Mouse (Mus musculus): ENCODE data around the gene Fnbp1l. TPM values are rescaled to one million over a fixed set of nuclear protein-coding genes. Genes with fewer than 3 reads are reported as not detected.
A peak's percentile ranks its signal among the peaks of the same experiment; 100 is the strongest.

Gene Fnbp1l
- polyA plus RNA-seq, 2 experiments: 2.4 to 4.8 TPM

DNA sequence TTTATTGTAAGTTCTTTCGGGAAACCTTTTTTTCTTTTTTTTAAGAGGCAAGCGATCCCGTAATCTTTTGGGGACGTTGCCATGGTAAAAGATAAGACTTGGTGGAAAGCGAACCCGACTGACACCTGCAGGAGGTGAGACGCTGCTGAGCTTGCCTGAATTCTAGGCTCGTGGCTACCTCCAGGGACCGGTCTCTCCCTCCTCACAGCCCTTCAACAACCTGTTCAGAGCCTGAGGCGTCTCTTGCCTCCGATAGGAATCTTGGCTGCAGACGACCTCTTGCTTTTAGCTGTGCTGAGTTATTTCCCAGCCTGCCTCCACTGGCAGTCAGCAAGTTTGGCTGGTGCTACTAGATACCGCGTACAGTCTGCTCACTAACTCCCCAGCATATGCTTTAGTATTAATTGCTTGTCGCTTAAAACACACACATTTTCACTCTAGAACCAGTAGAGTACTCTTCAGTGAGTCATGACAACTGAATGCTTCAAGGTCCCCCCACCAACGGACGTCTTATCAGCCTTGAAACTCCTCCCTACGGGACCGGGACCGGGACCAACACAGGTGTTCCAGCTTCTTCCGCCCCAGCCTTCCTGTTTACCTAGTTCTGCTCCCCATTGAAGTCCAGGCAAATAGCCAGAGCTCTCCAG lies 893 bp upstream of the Fnbp1l start:
- no peak for TF ChIP-seq EP300 (IDR thresholded peaks at IDR 0.05; ENCODE audit: low read depth)
- 0 out of 2 replicates have a peak, but pooled peaks have one; percentile 11 for TF ChIP-seq CTCF (IDR thresholded peaks at IDR 0.05; ENCODE audit: low read depth)
- 2% methylated on average over 21 of the region's 21 CpGs for WGBS (ENCODE audit: insufficient replicate concordance)
- no peak for DNase-seq (ENCODE audit: low read depth in 3 of 3, low spot score in 3 of 3)
- Histone ChIP-seq H3K9me3 (ENCODE audit: control insufficient read depth, low read length) (no peaks in the 10 kb centered on the region), H3K4me2 (ENCODE audit: low read depth) (peak overlapping the region; percentile 61), H3K36me3 (replicated peaks; ENCODE audit: control insufficient read depth, insufficient read depth, low read depth) (no peaks in the 10 kb centered on the region), H3K27me3 (ENCODE audit: control insufficient read depth, insufficient read depth, low read length) (peaks cover 35% of the 10 kb centered on the region), H3K4me1 (replicated peaks; ENCODE audit: control insufficient read depth in 2 of 2, insufficient read depth in 2 of 2, low read length in 1 of 2) (peaks cover 0 to 8% of the 10 kb centered on the region in 2 experiments; a peak in 2 of 4 replicates), H3K27ac (no peak overlapping the region), H3K9ac (replicated peaks) (peak overlapping the region; percentile 9; the same call in 1 of the 2 replicates), H3K4me3 (ENCODE audit: insufficient read depth in 1 of 2, low read depth in 2 of 2, low read length in 2 of 2) (peak overlapping the region; percentile 65 to 66)
- ATAC-seq (ENCODE audit: insufficient read depth): 0 out of 2 replicates have a peak, but pooled peaks have one; percentile 13

DNA sequence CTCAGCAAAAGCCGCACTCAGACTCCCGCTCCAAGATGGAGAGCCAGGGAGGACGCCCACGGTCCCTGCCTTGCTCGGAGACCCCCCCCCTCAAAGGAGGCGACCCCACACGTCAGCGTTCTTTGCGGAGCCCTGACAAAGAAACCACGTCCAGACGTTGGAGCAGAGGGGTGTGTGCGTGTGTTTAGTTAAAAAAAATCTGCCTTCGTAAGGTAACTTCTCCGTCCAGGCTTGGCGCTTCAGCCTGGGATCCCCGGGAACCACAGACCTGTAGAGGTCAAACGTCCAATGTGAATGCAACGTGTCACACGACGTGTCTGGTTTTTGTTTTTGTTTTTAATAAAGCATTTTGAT lies 393 bp upstream of the Fnbp1l start:
- Histone ChIP-seq H3K9ac (replicated peaks) (peak overlapping the region; percentile 54), H3K9me3 (ENCODE audit: control insufficient read depth, low read length) (no peaks in the 10 kb centered on the region), H3K4me1 (replicated peaks; ENCODE audit: control insufficient read depth in 2 of 2, insufficient read depth in 2 of 2, low read length in 1 of 2) (peaks cover 0 to 8% of the 10 kb centered on the region in 2 experiments; a peak in 2 of 4 replicates), H3K36me3 (replicated peaks; ENCODE audit: control insufficient read depth, insufficient read depth, low read depth) (no peaks in the 10 kb centered on the region), H3K4me2 (ENCODE audit: low read depth) (peak overlapping the region; percentile 61), H3K4me3 (ENCODE audit: insufficient read depth in 1 of 2, low read depth in 2 of 2, low read length in 2 of 2) (peak overlapping the region; percentile 65 to 66), H3K27me3 (ENCODE audit: control insufficient read depth, insufficient read depth, low read length) (peaks cover 35% of the 10 kb centered on the region), H3K27ac (no peak overlapping the region)
- ATAC-seq (ENCODE audit: insufficient read depth): peak; percentile 36; the same call in 1 of the 2 replicates
- 0% methylated on average over 20 of the region's 20 CpGs for WGBS (ENCODE audit: insufficient replicate concordance)
- no peak for DNase-seq (ENCODE audit: low read depth in 3 of 3, low spot score in 3 of 3)
- TF ChIP-seq EP300 (IDR thresholded peaks at IDR 0.05; ENCODE audit: low read depth) (no peak), CTCF (IDR thresholded peaks at IDR 0.05; ENCODE audit: low read depth) (no peak)

DNA sequence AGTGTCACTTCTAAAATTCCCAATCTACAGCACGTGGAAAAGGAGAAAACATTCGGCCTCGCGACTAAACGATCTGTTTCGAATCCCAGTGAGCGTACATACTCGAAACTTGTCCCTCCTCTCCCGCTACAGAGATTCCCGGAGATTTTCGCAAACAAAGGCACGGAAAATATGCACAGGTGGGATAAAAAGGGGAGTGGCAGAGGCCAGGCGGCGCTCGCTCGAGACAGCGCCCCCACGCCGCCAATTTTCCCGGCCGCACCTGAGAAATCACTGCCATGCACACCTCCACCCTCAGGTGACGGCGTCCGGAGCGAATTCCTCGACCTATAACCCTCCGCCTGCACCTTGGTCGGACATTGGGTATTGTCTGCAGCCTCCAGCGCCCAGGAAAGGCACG lies 1.1 kb downstream of the Fnbp1l start:
- H3K9ac ChIP-seq (replicated peaks): no peak overlapping the region
- WGBS (ENCODE audit: insufficient replicate concordance): 1% methylated on average over 30 of the region's 30 CpGs
- peaks cover 35% of the 10 kb centered on the region for H3K27me3 ChIP-seq (ENCODE audit: control insufficient read depth, insufficient read depth, low read length)
- ATAC-seq (ENCODE audit: insufficient read depth) (no peak), DNase-seq (ENCODE audit: low read depth in 3 of 3, low spot score in 3 of 3) (no peak)
- no peak overlapping the region for H3K27ac ChIP-seq
- TF ChIP-seq CTCF (IDR thresholded peaks at IDR 0.05; ENCODE audit: low read depth) (peak; percentile 24; the same call in 1 of the 2 replicates), EP300 (IDR thresholded peaks at IDR 0.05; ENCODE audit: low read depth) (no peak)
- peaks cover 0 to 8% of the 10 kb centered on the region in 2 experiments; a peak in 2 of 4 replicates for H3K4me1 ChIP-seq (replicated peaks; ENCODE audit: control insufficient read depth in 2 of 2, insufficient read depth in 2 of 2, low read length in 1 of 2)
- peak overlapping the region; percentile 61 for H3K4me2 ChIP-seq (ENCODE audit: low read depth)
- no peaks in the 10 kb centered on the region for H3K9me3 ChIP-seq (ENCODE audit: control insufficient read depth, low read length)
- no peaks in the 10 kb centered on the region for H3K36me3 ChIP-seq (replicated peaks; ENCODE audit: control insufficient read depth, insufficient read depth, low read depth)
- peak overlapping the region; percentile 58 to 65 for H3K4me3 ChIP-seq (ENCODE audit: insufficient read depth in 1 of 2, low read depth in 2 of 2, low read length in 2 of 2)

DNA sequence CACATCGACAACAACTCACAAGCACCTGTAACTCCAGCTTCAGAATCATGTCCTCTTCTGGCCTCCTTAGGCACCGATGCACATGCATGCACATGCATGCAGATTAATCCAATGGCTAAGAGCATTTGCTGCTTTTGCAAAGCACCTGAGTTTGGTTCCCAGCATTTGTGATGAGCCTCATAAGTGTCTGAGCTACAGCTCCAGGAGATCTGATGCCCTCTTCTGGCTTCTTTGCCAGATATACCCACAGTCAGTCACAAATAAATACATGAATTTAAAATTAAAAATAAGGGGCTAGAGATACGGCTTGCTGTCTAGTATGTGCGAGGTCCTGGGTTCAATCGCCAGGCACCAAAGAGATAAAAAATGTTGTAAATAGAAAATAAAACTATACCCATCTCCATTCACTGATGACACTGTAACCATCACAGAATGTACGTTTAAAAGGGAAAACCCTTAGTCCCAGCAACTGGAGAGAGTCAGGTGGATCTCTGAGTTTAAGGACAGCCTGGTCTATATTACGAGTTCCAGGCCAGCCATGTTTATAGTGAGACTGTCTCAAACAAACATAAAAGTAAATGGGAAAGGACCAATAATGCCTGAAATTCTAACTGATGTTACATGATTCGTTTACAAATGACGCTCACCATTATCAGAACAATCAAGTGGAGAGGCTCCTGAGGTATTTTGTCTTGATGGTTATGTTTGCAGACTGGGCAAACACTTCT lies 1.7 kb downstream of the Fnbp1l start:
- Histone ChIP-seq H3K4me1 (replicated peaks; ENCODE audit: control insufficient read depth in 2 of 2, insufficient read depth in 2 of 2, low read length in 1 of 2) (peaks cover 0 to 8% of the 10 kb centered on the region in 2 experiments; a peak in 2 of 4 replicates), H3K36me3 (replicated peaks; ENCODE audit: control insufficient read depth, insufficient read depth, low read depth) (no peaks in the 10 kb centered on the region), H3K4me2 (ENCODE audit: low read depth) (peak overlapping the region; percentile 61), H3K27ac (no peak overlapping the region), H3K9ac (replicated peaks) (no peak overlapping the region), H3K4me3 (ENCODE audit: insufficient read depth in 1 of 2, low read depth in 2 of 2, low read length in 2 of 2) (peak overlapping the region; percentile 58 to 65; a peak in 3 of 4 replicates), H3K9me3 (ENCODE audit: control insufficient read depth, low read length) (no peaks in the 10 kb centered on the region), H3K27me3 (ENCODE audit: control insufficient read depth, insufficient read depth, low read length) (peaks cover 35% of the 10 kb centered on the region)
- DNase-seq (ENCODE audit: low read depth in 3 of 3, low spot score in 3 of 3) (no peak), ATAC-seq (ENCODE audit: insufficient read depth) (no peak)
- 56% methylated on average over 9 of the region's 9 CpGs for WGBS (ENCODE audit: insufficient replicate concordance)
- no peak for TF ChIP-seq EP300 (IDR thresholded peaks at IDR 0.05; ENCODE audit: low read depth)
- no peak for TF ChIP-seq CTCF (IDR thresholded peaks at IDR 0.05; ENCODE audit: low read depth)

DNA sequence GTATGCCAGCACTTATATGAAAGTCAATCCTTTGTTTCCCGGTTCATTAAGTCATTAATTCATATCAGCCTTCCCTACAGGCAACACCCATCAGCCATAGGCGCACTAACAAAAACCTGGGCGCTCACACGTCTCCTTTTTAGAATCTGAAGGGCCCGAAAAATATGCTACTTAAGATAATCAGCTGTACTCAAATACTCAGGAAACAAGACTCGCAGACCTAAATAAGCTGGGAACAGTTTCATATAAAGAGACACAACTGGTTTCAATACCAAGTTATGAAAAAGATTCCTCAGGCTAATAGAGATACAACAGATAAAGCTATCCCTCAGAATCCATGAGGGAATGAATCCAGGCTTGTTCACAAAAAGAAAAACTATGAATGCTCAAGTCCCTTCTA lies 7.0 kb downstream of the Fnbp1l start:
- 0 out of 4 replicates have a peak, but pooled peaks cover 0 to 2% of the 10 kb centered on the region in 2 experiments for H3K4me1 ChIP-seq (replicated peaks; ENCODE audit: control insufficient read depth in 2 of 2, insufficient read depth in 2 of 2, low read length in 1 of 2)
- TF ChIP-seq CTCF (IDR thresholded peaks at IDR 0.05; ENCODE audit: low read depth) (no peak), EP300 (IDR thresholded peaks at IDR 0.05; ENCODE audit: low read depth) (no peak)
- H3K4me2 ChIP-seq (ENCODE audit: low read depth): no peak overlapping the region
- no peak overlapping the region for H3K27ac ChIP-seq
- no peaks in the 10 kb centered on the region for H3K9me3 ChIP-seq (ENCODE audit: control insufficient read depth, low read length)
- H3K27me3 ChIP-seq (ENCODE audit: control insufficient read depth, insufficient read depth, low read length): peaks cover under 1% of the 10 kb centered on the region
- no peak for ATAC-seq (ENCODE audit: insufficient read depth)
- no peak for DNase-seq (ENCODE audit: low read depth in 3 of 3, low spot score in 3 of 3)
- WGBS (ENCODE audit: insufficient replicate concordance): 38% methylated on average over 6 of the region's 6 CpGs
- H3K36me3 ChIP-seq (replicated peaks; ENCODE audit: control insufficient read depth, insufficient read depth, low read depth): no peaks in the 10 kb centered on the region
- no peak overlapping the region for H3K4me3 ChIP-seq (ENCODE audit: insufficient read depth in 1 of 2, low read depth in 2 of 2, low read length in 2 of 2)
- no peak overlapping the region for H3K9ac ChIP-seq (replicated peaks)
